Mouse (Mus musculus): ENCODE measurements at regions not wholly inside any gene's neighbourhood (a gene's known extent, or its start where the extent isn't known, plus 50 kb on each side); places are given as distances from the start of the nearest gene placed in this dataset.

- TF ChIP-seq POLR2A (IDR thresholded peaks at IDR 0.05; ENCODE audit: borderline replicate concordance, extremely low read depth, insufficient read depth, insufficient read length, poor library complexity, severe bottlenecking), result no peak
- TF ChIP-seq CTCF (IDR thresholded peaks at IDR 0.05; ENCODE audit: borderline replicate concordance, extremely low read depth, insufficient read depth, insufficient read length), result no peak
Observed at GRCm38 (mm10) chr15:42297430-42297829, 2163.3 kb downstream of the 9330182O14Rik start.
